Mouse (Mus musculus) kidney, postnatal 0 days (tissue): ENCODE measurements around the gene Gm12166. TPM values are rescaled to one million over a fixed set of nuclear protein-coding genes. Genes with fewer than 3 reads are reported as not detected.
A peak's percentile ranks its signal among the peaks of the same experiment; 100 is the strongest.
"Not testable (repeated sequence)": the region's sequence is repeated elsewhere in the genome, so short reads cannot be mapped to it uniquely, and the experiment has no call there.

Experiments
- ATAC-seq: fragments of 200-750 bp; cut with Nextera tagmentation; replicated peaks from 2 replicates; pipeline ENCODE4 v1.8.0; 2017; ENCODE audit warnings: low read depth, moderate number of reproducible peaks, moderate TSS enrichment, moderate library complexity; ENCODE audit not compliant: low FRiP score
- DNase-seq: peaks from one replicate; pipeline ENCODE4 v3.0.0-alpha.2; 2016; ENCODE audit warnings: low spot score
- H3K27ac ChIP-seq: fragments of 300-500 bp; sonication (generic); 2 replicates; pipeline ENCODE4 v1.5.1; 2014; ENCODE audit warnings: mild to moderate bottlenecking
- H3K27me3 ChIP-seq: fragments of 300-500 bp; sonication (generic); 2 replicates; pipeline ENCODE4 v1.6.1; 2014; ENCODE audit warnings: low read length, mixed read lengths; ENCODE audit not compliant: insufficient read depth
- H3K36me3 ChIP-seq: fragments of 300-500 bp; sonication (generic); 2 replicates; pipeline ENCODE4 v1.6.1; 2014; ENCODE audit warnings: low read length, mixed read lengths; ENCODE audit not compliant: insufficient read depth
- H3K4me1 ChIP-seq: fragments of 300-500 bp; sonication (generic); replicated peaks from 2 replicates; pipeline ENCODE4 v1.6.1; 2014; ENCODE audit warnings: antibody characterized with exemption, low read length, mixed read lengths; ENCODE audit not compliant: insufficient read depth
- H3K4me2 ChIP-seq: fragments of 300-500 bp; sonication (generic); 2 replicates; pipeline ENCODE4 v1.6.1; 2014; ENCODE audit warnings: mild to moderate bottlenecking, low read length, moderate library complexity, mixed read lengths
- H3K4me3 ChIP-seq: fragments of 300-500 bp; sonication (generic); replicated peaks from 2 replicates; pipeline ENCODE4 v1.5.1; 2014; ENCODE audit warnings: low read depth, low read length
- H3K9ac ChIP-seq: fragments of 300-500 bp; sonication (generic); 2 replicates; pipeline ENCODE4 v1.6.1; 2014; ENCODE audit warnings: low read depth, low read length
- H3K9me3 ChIP-seq: fragments of 300-500 bp; sonication (generic); replicated peaks from 2 replicates; pipeline ENCODE4 v1.6.1; 2016; ENCODE audit warnings: low read length, inconsistent platforms, mixed read lengths
- CTCF ChIP-seq: IDR thresholded peaks from 2 replicates; pipeline ENCODE4 v1.5.1; 2016; ENCODE audit warnings: antibody characterized with exemption, low read depth, mild to moderate bottlenecking, moderate library complexity
- WGBS: fragments of 180-500 bp; shearing (Covaris S2); extraction: QIAGEN DNeasy Blood & Tissue Kit; methylation state at CpG from one replicate; pipeline ENCODE4 v1.1.7; 2014; 5-methylcytosine and 5-hydroxymethylcytosine counted together
- polyA plus RNA-seq: library from polyadenylated mRNA; unstranded; fragments of >200 nt; fragmentation: Nextera tagmentation; extraction: Ambion mirVana; gene quantifications from 2 replicates; pipeline ENCODE4 v1.2.1, GENCODE M21; 2015

Gene Gm12166
- polyA plus RNA-seq, 1 experiment from 2014 or later, result 6.0 TPM

DNA sequence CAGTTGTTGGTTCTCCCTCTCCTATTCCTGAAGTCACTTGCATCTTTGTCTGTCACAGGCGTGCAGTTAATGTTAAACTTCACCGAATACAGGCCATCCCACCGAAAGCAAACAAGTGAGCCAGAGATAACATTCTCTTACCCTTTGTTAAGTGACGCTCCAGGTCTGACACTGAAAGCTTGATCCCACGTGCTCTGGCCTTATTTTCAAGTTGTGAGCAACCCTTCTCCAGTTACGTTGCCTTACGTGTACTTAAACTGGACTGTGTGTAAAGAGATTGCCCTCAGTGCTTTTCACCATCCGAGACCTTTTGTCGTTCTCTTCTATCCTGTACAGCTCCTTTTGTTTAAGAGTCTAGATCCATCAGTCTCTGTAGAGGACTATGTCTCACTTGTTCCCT lies 5.9 kb upstream of the Gm12166 start:
- WGBS, result 25% methylated on average over 9 of the region's 9 CpGs
- ATAC-seq (no peak), DNase-seq (no peak)
- peak overlapping the region; percentile 64 for H3K4me2 ChIP-seq
- H3K27ac ChIP-seq, result no peak overlapping the region
- H3K27me3 ChIP-seq, result no peaks in the 10 kb centered on the region
- no peaks in the 10 kb centered on the region for H3K36me3 ChIP-seq
- H3K4me1 ChIP-seq, result peaks cover 8% of the 10 kb centered on the region; the same call in 1 of the 2 replicates
- no peak overlapping the region for H3K4me3 ChIP-seq
- no peak overlapping the region for H3K9ac ChIP-seq
- no peaks in the 10 kb centered on the region for H3K9me3 ChIP-seq
- no peak for TF ChIP-seq CTCF

DNA sequence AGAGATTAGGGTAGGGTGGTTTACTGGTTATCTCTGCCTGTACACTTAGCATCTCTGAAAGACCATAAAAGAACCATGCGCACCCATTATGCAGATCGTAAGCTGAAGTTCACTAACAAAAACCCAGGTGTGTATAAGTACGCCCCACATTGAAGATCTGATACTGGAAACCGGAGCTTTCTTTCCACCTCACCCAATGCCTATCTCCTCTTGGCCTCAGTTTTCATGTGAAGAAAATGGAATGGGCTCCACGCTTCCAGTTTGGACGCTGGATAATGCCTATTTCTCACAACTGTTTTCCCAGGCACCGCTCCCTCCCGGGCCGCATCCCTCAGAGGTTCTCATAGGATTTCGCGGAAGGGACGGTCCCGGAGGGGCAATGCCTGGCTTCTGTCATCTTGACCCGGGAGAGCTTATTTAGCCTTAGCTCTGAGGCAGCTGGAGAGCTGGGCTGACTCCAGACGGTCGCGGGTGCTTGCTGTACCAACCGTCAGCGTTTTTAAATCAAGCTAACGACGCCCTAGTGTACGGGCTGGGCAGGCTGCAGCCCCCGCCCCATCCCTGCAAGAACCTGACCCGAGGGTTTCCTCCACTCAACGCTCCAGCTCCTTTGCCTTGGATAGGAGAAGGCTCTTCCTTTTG lies 4.8 kb upstream of the Gm12166 start:
- peak overlapping the region; percentile 64 for H3K4me2 ChIP-seq
- no peak for ATAC-seq
- H3K9me3 ChIP-seq, result no peaks in the 10 kb centered on the region
- H3K27ac ChIP-seq, result peak overlapping the region; percentile 85
- peak overlapping the region; percentile 78 for H3K9ac ChIP-seq
- no peaks in the 10 kb centered on the region for H3K36me3 ChIP-seq
- no peak for TF ChIP-seq CTCF
- peak; percentile 61 for DNase-seq
- under 1% methylated on average over 25 of the region's 25 CpGs for WGBS
- H3K4me1 ChIP-seq, result 0 out of 2 replicates have a peak, but pooled peaks cover 8% of the 10 kb centered on the region
- H3K4me3 ChIP-seq, result peak overlapping the region; percentile 55
- H3K27me3 ChIP-seq, result no peaks in the 10 kb centered on the region

DNA sequence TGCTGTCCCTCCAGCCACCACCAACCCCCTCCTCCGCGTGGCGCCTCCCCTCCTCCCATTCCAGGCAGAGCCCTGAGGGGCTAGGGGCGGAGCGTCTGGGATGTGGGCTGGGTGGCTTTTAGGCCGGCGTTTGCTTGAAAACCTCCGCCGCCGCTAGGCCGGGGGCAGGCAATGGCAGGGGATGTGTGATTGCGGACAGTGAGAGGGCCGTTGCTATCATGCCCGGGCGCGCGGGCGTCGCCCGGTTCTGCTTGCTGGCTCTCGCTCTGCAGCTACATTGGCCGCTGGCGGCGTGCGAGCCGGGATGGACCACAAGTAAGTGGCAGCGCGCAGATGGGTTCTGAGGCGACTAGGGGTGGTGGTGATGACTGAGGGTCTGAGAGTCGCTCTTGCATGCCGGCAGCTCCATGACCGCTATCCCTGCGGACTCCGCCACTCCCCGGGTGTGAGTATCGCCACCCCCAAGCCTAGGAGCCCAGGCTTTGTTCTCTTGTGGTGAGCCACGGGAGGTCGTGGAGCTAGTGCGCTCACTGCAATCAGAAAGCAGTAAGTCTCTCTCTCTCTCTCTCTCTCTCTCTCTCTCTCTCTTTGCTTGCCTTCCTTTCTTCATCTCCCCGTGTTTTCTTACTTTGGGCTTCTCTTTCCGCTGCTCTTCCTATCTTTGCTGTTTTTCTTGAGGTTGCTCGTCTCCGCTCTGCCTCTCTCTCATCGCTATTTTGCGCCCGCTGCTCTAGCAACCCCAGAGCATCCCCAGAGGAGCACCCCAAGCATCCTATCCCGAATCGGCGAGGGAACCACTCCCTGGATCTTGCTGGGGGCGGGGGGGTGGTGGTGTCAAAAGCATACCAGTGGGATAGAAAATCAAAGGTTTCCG lies 4.0 kb upstream of the Gm12166 start, which contains the start of gene Adam19:
Adam19 (plus strand) TSS at position 97 of the 874 bp plus-strand sequence.
- no peaks in the 10 kb centered on the region for H3K9me3 ChIP-seq
- ATAC-seq, result peak; percentile 77
- H3K36me3 ChIP-seq, result no peaks in the 10 kb centered on the region
- peak; percentile 91 for DNase-seq
- H3K27me3 ChIP-seq, result no peaks in the 10 kb centered on the region
- H3K27ac ChIP-seq, result peak within 1 kb of the TSS; percentile 85
- peak within 1 kb of the TSS; percentile 78 for H3K9ac ChIP-seq
- WGBS, result under 1% methylated on average over 49 of the region's 51 CpGs
- H3K4me1 ChIP-seq, result 0 out of 2 replicates have a peak, but pooled peaks cover 8% of the 10 kb centered on the region
- peak within 1 kb of the TSS; percentile 55 for H3K4me3 ChIP-seq
- peak within 1 kb of the TSS; percentile 64 for H3K4me2 ChIP-seq
- peak; percentile 16; the same call in 1 of the 2 replicates for TF ChIP-seq CTCF

DNA sequence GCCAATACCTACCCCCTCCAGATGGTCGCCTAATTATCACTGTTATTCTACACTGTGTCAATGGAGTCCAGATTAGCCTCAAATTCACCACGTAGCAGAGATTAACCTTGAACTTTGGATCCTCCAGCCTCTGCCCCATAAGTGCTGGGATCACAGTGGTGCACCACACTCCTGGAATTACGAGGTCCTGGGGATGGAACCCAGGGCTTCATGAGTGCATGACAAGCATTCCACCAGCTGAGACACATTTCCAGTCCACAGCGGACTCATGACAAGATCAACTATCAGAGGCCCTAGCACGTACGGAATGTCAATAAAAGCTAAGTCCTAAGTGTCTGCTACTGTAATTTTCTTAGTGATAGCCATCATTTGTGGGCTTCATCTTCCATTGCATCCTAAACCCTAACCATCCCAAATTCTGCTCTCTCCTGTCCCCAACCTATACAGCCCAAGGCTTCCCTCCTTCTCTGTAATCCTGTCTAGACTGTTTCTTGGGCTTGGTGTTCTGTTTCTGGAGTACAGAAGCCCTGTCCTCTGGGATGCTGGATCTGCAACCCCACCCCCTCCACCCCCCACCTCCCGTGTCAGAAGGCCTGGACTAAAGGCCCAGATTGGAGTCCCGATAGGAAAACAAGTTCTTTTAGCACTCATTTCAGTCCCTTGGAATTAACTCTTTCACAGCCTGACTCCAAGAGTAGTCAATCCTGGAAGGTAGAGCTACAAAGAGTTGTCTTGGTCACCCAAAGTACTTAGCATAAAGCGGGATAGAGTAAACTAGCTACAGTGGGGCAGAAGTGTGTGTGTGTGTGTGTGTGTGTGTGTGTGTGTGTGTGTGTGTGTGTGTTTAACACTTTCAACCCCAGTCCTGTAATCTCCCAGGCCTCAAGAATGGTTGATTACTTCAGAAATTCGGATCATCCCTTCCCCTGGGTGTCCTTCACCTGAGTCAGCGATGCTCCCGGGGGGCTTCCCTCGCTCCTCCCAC lies 3.1 kb upstream of the Gm12166 start:
- H3K9ac ChIP-seq, result peak overlapping the region; percentile 78
- peak overlapping the region; percentile 85 for H3K27ac ChIP-seq
- H3K36me3 ChIP-seq, result no peaks in the 10 kb centered on the region
- no peaks in the 10 kb centered on the region for H3K9me3 ChIP-seq
- no peaks in the 10 kb centered on the region for H3K27me3 ChIP-seq
- H3K4me3 ChIP-seq, result peak overlapping the region; percentile 55
- 24% methylated on average over 13 of the region's 13 CpGs for WGBS
- peak overlapping the region; percentile 64 for H3K4me2 ChIP-seq
- H3K4me1 ChIP-seq, result 0 out of 2 replicates have a peak, but pooled peaks cover 8% of the 10 kb centered on the region
- ATAC-seq (peak; percentile 33), DNase-seq (peak; percentile 60)
- no peak for TF ChIP-seq CTCF

DNA sequence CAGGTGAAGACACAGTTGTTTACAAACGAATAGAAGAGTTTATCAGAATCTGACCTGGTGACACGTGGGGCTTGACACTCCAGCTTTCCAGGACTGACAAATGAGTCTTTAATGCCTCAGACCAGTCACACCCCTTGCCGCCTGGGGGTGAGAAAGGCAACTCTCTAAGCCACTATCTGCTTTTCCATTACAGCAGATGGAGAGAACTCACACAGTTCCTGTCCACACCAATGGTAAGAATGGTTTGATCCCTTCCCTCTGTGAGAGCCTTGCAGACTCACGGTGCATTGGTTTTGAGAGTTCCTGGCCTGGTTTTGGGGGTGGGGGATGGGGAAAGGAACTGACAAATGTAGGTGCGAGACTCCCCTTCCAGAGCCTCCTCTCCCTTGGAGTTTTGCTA lies 2.2 kb upstream of the Gm12166 start:
- no peak for DNase-seq
- no peak overlapping the region for H3K4me2 ChIP-seq
- no peaks in the 10 kb centered on the region for H3K36me3 ChIP-seq
- no peaks in the 10 kb centered on the region for H3K27me3 ChIP-seq
- 56% methylated on average over 5 of the region's 5 CpGs for WGBS
- no peak overlapping the region for H3K27ac ChIP-seq
- H3K4me3 ChIP-seq, result no peak overlapping the region
- no peak for ATAC-seq
- no peaks in the 10 kb centered on the region for H3K9me3 ChIP-seq
- no peak overlapping the region for H3K9ac ChIP-seq
- 0 out of 2 replicates have a peak, but pooled peaks cover 8% of the 10 kb centered on the region for H3K4me1 ChIP-seq
- no peak for TF ChIP-seq CTCF

DNA sequence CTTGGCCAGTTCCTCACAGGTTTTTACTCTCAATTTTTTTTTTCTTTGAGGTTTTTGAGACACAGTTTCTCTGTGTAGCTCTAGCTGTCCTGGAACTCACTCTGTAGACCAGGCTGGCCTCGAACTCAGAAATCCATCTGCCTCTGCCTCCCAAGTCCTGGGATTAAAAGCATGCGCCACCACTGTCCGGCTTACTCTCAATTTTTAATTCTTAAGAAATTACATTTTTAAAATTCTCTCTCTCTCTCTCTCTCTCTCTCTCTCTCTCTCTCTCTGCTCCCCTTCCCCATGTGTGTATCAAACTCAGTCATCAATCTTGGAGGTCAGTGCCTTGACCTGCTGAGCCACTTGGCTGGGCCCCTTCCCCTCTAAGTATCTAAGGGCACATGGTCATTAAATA lies 1.3 kb upstream of the Gm12166 start:
- H3K4me3 ChIP-seq, H3K27ac ChIP-seq, H3K4me2 ChIP-seq, H3K36me3 ChIP-seq, H3K27me3 ChIP-seq, DNase-seq, ATAC-seq, H3K9me3 ChIP-seq, H3K4me1 ChIP-seq, H3K9ac ChIP-seq: not testable (repeated sequence)
- WGBS, result 89% methylated on average over 3 of the region's 3 CpGs
